Mouse (Mus musculus): ENCODE measurements around the gene Ppp3r2. TPM values are rescaled to one million over a fixed set of nuclear protein-coding genes. Genes with fewer than 3 reads are reported as not detected.

Ppp3r2 gene
- 0.05 TPM in 1 of 2 replicates, not detected in the other for polyA plus RNA-seq (2012; rRNA removed)

GRCm38 (mm10) chr4:49681812-49682211 is at the start of gene Ppp3r2:
Gene Ppp3r2, minus strand, starts transcription at chr4:49682024.

DNA sequence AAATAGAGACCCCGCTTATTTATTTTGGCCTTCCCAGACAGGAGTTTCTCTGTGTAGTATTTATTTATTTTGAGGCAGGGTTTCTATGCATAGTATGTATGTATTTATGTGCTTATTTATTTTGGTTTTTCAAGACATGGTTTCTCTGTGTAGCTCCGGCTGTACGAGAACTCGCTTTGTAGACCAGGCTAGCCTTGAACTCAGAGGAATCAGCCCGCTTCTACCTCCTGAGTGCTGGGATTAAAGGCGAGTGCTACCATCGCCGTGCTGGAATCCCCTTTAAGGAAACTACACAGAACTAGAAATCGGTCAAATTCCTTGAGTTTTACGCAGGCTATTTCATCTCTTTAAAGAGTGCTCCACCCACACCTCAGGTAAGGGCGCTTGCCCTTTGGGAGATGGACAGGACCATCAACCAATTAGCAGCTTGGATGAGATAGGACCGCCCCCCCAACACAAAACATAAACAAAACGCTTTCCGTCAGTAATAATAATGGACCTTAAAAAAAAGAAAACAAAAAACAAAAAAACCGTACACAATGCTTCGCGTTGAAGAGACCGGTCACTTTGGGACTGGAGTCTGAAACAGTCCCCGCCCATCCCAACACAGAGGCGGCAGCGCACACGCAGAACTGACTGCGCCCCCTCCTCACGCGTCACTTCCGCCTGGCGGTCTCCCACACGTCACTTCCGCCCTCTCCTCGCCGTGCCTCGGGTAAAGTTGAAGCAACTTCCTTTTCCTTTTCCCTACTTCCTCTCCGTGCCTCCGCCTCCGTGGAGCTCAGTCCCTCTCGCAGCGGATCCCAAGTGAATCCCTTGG is 50.3 kb downstream of the Ppp3r2 start, which contains the start of gene Rnf20:
Gene Rnf20, plus strand, starts transcription at position 688 of the 820 bp plus-strand sequence.

Other genes starting within 250 kb of the Ppp3r2 start
- 7.2 and 7.4 TPM in 2 replicates for gene Acnat1, start 208.1 kb downstream of the Ppp3r2 start, polyA plus RNA-seq (2012; rRNA removed)
- gene Baat, start 175.5 kb downstream of the Ppp3r2 start, polyA plus RNA-seq (2012; rRNA removed), result 0.21 TPM in 1 of 2 replicates, not detected in the other
- gene Mrpl50, start 160.9 kb downstream of the Ppp3r2 start, polyA plus RNA-seq (2012; rRNA removed), result 1.6 and 2.3 TPM in 2 replicates
- 0.31 and 0.36 TPM in 2 replicates for gene Zfp189, start 160.8 kb downstream of the Ppp3r2 start, polyA plus RNA-seq (2012; rRNA removed)
- 50.0 and 64.2 TPM in 2 replicates for gene Aldob, start 132.5 kb downstream of the Ppp3r2 start, polyA plus RNA-seq (2012; rRNA removed)
- gene Tmem246, start 84.1 kb downstream of the Ppp3r2 start, polyA plus RNA-seq (2012; rRNA removed), result 102 and 149 TPM in 2 replicates
- gene Rnf20, start 50.0 kb downstream of the Ppp3r2 start, polyA plus RNA-seq (2012; rRNA removed), result 16.0 TPM in 2 replicates
- 0.83 and 1.4 TPM in 2 replicates for gene Grin3a, start 163.7 kb upstream of the Ppp3r2 start, polyA plus RNA-seq (2012; rRNA removed)